Mouse (Mus musculus) hindlimb bud, embryonic 11.5 days (tissue): ENCODE results near the gene Timm44.

Experiments
- DNase-seq: peaks from one replicate; pipeline ENCODE4 v3.0.0-alpha.2; 2012; ENCODE audit warnings: low read depth, low spot score; ENCODE audit errors: extremely low spot score

Gene Timm44

GRCm38 (mm10) chr8:4238434-4239192 lies 37.1 kb downstream of the Timm44 start, which contains the start of the genes Map2k7 and Gm49320:
Gene Map2k7, plus strand, starts transcription at chr8:4238740.
Gene Gm49320, plus strand, starts transcription at chr8:4238865.
- DNase-seq = peak; percentile 96

GRCm38 (mm10) chr8:4237814-4238433 lies 37.8 kb downstream of the Timm44 start:
- no peak for DNase-seq

GRCm38 (mm10) chr8:4230612-4231351 lies 44.9 kb downstream of the Timm44 start:
- DNase-seq = no peak

GRCm38 (mm10) chr8:4229784-4230183 lies 45.9 kb downstream of the Timm44 start:
- no peak for DNase-seq

- no peak for DNase-seq
Observed at GRCm38 (mm10) chr8:4227919-4228318, 47.8 kb downstream of the Timm44 start.

GRCm38 (mm10) chr8:4226739-4227347 lies 48.9 kb downstream of the Timm44 start, which contains the start of gene Lrrc8e:
Gene Lrrc8e, plus strand, starts transcription at chr8:4226827.
- DNase-seq = no peak

GRCm38 (mm10) chr8:4226323-4226722 lies 49.4 kb downstream of the Timm44 start:
- no peak for DNase-seq

GRCm38 (mm10) chr8:4222059-4222458 lies 53.7 kb downstream of the Timm44 start:
- DNase-seq = no peak

GRCm38 (mm10) chr8:4219617-4220016 lies 56.1 kb downstream of the Timm44 start:
- no peak for DNase-seq

GRCm38 (mm10) chr8:4216791-4217621 lies 58.7 kb downstream of the Timm44 start, which contains the start of gene Prr36:
Gene Prr36, minus strand, starts transcription at chr8:4217459.
- no peak for DNase-seq

- DNase-seq = no peak
Observed at GRCm38 (mm10) chr8:4216296-4216695, 59.4 kb downstream of the Timm44 start.

- no peak for DNase-seq
Observed at GRCm38 (mm10) chr8:4214006-4214980, 61.4 kb downstream of the Timm44 start.

GRCm38 (mm10) chr8:4213210-4214005 lies 62.3 kb downstream of the Timm44 start:
- DNase-seq = no peak

GRCm38 (mm10) chr8:4212809-4213209 lies 62.9 kb downstream of the Timm44 start:
- no peak for DNase-seq

- no peak for DNase-seq
Observed at GRCm38 (mm10) chr8:4211097-4211496, 64.6 kb downstream of the Timm44 start.
